Mouse (Mus musculus) stomach, embryonic 16.5 days (tissue): ENCODE measurements around the gene Tmem131l. TPM values are rescaled to one million over a fixed set of nuclear protein-coding genes. Genes with fewer than 3 reads are reported as not detected.

ENCODE experiments used
- ATAC-seq: fragments of 200-750 bp; cut with Nextera tagmentation; 2 replicates; pipeline ENCODE4 v1.8.0; 2017; ENCODE audit warnings: moderate number of reproducible peaks, moderate TSS enrichment; ENCODE audit not compliant: insufficient read depth, low FRiP score
- H3K27ac ChIP-seq: fragments of 300-500 bp; sonication (generic); 2 replicates; pipeline ENCODE4 v1.5.1; 2014; ENCODE audit warnings: low read length
- H3K27me3 ChIP-seq: fragments of 300-500 bp; sonication (generic); 2 replicates; pipeline ENCODE4 v1.6.1; 2014; ENCODE audit warnings: low read length, control low read depth, mixed read lengths; ENCODE audit not compliant: control insufficient read depth, insufficient read depth
- H3K36me3 ChIP-seq: fragments of 300-500 bp; sonication (generic); 2 replicates; pipeline ENCODE4 v1.6.1; 2014; ENCODE audit warnings: low read length; ENCODE audit not compliant: control insufficient read depth, insufficient read depth
- H3K4me1 ChIP-seq: fragments of 300-500 bp; sonication (generic); 2 replicates; pipeline ENCODE4 v1.6.1; 2014; ENCODE audit warnings: low read length, control low read depth, mixed read lengths; ENCODE audit not compliant: control insufficient read depth, insufficient read depth
- H3K4me2 ChIP-seq: fragments of 300-500 bp; sonication (generic); 2 replicates; pipeline ENCODE4 v1.6.1; 2014; ENCODE audit warnings: low read depth, low read length, mixed read lengths
- H3K4me3 ChIP-seq: fragments of 300-500 bp; sonication (generic); replicated peaks from 2 replicates; pipeline ENCODE4 v1.5.1; 2014; ENCODE audit warnings: mild to moderate bottlenecking, low read length
- H3K9ac ChIP-seq: fragments of 300-500 bp; sonication (generic); 2 replicates; pipeline ENCODE4 v1.6.1; 2014; ENCODE audit warnings: low read length
- H3K9me3 ChIP-seq: fragments of 300-500 bp; sonication (generic); replicated peaks from 2 replicates; pipeline ENCODE4 v1.6.1; 2016; ENCODE audit warnings: low read length, control low read depth; ENCODE audit not compliant: control insufficient read depth
- WGBS: fragments of 180-500 bp; shearing (Covaris S2); extraction: QIAGEN DNeasy Blood & Tissue Kit; methylation state at CpG from one replicate; pipeline ENCODE4 v1.1.7; 2014; 5-methylcytosine and 5-hydroxymethylcytosine counted together
- polyA plus RNA-seq: library from polyadenylated mRNA; unstranded; fragments of >200 nt; fragmentation: Nextera tagmentation; extraction: Ambion mirVana; gene quantifications from 2 replicates; pipeline ENCODE4 v1.2.1, GENCODE M21; 2015

Gene Tmem131l
- polyA plus RNA-seq, 1 experiment from 2014 or later, result 41.7 TPM

GRCm38 (mm10) chr3:83993089-83993516 is 46.9 kb downstream of the Tmem131l start:
- peaks cover 52% of the 10 kb centered on the region for H3K4me1 ChIP-seq
- 70% methylated on average over 8 of the region's 8 CpGs for WGBS
- no peaks in the 10 kb centered on the region for H3K27me3 ChIP-seq
- peak overlapping the region; percentile 55; the same call in 1 of the 2 replicates for H3K27ac ChIP-seq
- no peaks in the 10 kb centered on the region for H3K36me3 ChIP-seq
- no peak overlapping the region for H3K4me3 ChIP-seq
- H3K9me3 ChIP-seq, result no peaks in the 10 kb centered on the region
- 0 out of 2 replicates have a peak, but pooled peaks have one; percentile 48 for ATAC-seq
- no peak overlapping the region for H3K9ac ChIP-seq
- no peak overlapping the region for H3K4me2 ChIP-seq

- Histone ChIP-seq H3K27me3 (no peaks in the 10 kb centered on the region), H3K4me1 (peaks cover 53% of the 10 kb centered on the region), H3K4me2 (no peak overlapping the region), H3K9me3 (no peaks in the 10 kb centered on the region), H3K9ac (no peak overlapping the region), H3K4me3 (no peak overlapping the region), H3K27ac (no peak overlapping the region), H3K36me3 (no peaks in the 10 kb centered on the region)
- ATAC-seq, result no peak
- WGBS, result 84% methylated on average over 8 of the region's 8 CpGs
These were observed 48.1 kb downstream of the Tmem131l start for GRCm38 (mm10) chr3:83991691-83992524.

DNA sequence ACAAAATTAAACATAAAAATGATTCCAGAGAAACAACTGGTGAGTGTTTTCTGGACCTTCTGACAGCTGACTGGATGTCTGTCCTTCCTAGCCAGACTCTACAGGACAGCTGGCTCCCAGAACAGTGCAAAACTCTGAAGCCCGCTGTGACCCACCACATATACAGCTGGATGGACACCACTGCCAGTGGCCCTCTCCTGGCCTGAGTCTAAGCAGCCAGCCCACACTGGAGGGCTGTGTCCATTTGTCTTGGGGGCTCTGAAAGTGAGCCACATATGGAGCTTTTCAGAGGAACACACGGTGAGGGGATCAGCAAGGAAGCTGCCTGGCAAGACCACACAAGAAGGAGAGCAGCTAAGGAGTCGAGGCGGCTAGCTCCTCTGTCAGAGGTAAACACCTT is 51.8 kb downstream of the Tmem131l start:
- Histone ChIP-seq H3K27me3 (no peaks in the 10 kb centered on the region), H3K9me3 (no peaks in the 10 kb centered on the region), H3K4me2 (peak overlapping the region; percentile 32), H3K27ac (peak overlapping the region; percentile 75), H3K9ac (peak overlapping the region; percentile 49; the same call in 1 of the 2 replicates), H3K4me1 (peaks cover 38% of the 10 kb centered on the region), H3K4me3 (no peak overlapping the region), H3K36me3 (no peaks in the 10 kb centered on the region)
- 22% methylated on average over 4 of the region's 4 CpGs for WGBS
- ATAC-seq, result peak; percentile 22; the same call in 1 of the 2 replicates

DNA sequence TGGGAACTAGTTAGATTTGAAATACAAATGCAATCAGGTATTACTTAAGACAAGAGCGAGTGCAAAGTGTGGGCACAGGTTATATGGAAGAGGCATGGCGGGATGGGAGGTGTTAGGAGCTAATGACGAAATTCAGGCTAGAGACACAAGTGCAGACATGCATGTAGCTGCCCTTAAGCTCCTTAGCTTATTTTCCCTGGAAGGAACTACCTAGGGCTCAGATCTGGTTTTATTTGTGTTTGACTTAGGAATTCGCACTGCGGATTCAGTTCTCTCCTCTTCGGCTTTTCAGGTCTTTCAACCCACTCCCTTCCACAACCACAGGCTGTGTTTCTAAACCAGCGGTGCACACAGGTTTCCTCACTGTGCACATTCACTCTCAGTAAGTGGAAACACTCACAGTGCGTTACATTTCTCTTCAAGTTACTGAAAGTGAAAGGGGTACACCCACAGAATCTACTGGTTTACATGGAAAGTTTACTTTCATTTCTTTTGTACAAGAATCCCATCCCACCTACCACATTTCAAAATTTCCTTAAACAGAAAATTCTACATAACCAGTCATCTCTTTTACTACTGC is 52.4 kb downstream of the Tmem131l start:
- peak overlapping the region; percentile 32 for H3K4me2 ChIP-seq
- no peaks in the 10 kb centered on the region for H3K27me3 ChIP-seq
- WGBS, result 63% methylated on average over 8 of the region's 8 CpGs
- peak overlapping the region; percentile 55; the same call in 1 of the 2 replicates for H3K27ac ChIP-seq
- ATAC-seq, result no peak
- H3K4me1 ChIP-seq, result peaks cover 34% of the 10 kb centered on the region
- H3K36me3 ChIP-seq, result no peaks in the 10 kb centered on the region
- H3K9ac ChIP-seq, result no peak overlapping the region
- no peaks in the 10 kb centered on the region for H3K9me3 ChIP-seq
- no peak overlapping the region for H3K4me3 ChIP-seq

GRCm38 (mm10) chr3:83986740-83987139 is 53.2 kb downstream of the Tmem131l start:
- H3K36me3 ChIP-seq, result no peaks in the 10 kb centered on the region
- H3K27me3 ChIP-seq, result no peaks in the 10 kb centered on the region
- H3K4me1 ChIP-seq, result peaks cover 34% of the 10 kb centered on the region
- H3K9ac ChIP-seq, result no peak overlapping the region
- no peak overlapping the region for H3K4me2 ChIP-seq
- no peak overlapping the region for H3K4me3 ChIP-seq
- no peak for ATAC-seq
- WGBS, result 63% methylated on average over 3 of the region's 3 CpGs
- H3K27ac ChIP-seq, result no peak overlapping the region
- no peaks in the 10 kb centered on the region for H3K9me3 ChIP-seq

DNA sequence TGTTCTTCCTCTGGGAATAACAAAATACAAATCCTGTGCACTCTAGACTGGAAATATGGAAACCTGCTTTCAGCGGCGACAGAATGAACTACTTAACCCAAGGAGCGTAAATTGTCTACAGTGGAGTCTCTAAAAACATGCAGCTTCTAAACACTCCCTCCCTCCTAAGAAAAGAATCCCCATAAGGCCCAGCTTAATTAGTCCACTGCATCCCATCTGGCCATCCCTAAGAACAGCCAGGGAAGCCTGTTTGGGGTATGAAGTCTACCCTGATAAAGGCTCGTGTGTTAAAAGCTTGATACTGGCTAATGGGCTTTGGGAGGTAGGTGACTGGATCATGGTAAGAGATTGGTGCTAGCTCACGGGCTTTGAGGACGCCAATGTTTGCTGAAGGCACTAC is 54.5 kb downstream of the Tmem131l start:
- Histone ChIP-seq H3K27ac (no peak overlapping the region), H3K4me3 (no peak overlapping the region), H3K9ac (no peak overlapping the region), H3K4me2 (no peak overlapping the region), H3K4me1 (peaks cover 39% of the 10 kb centered on the region), H3K27me3 (no peaks in the 10 kb centered on the region), H3K36me3 (no peaks in the 10 kb centered on the region), H3K9me3 (no peaks in the 10 kb centered on the region)
- no peak for ATAC-seq
- WGBS, result 63% methylated on average over 6 of the region's 6 CpGs

GRCm38 (mm10) chr3:83984379-83984778 is 55.6 kb downstream of the Tmem131l start:
- Histone ChIP-seq H3K27ac (no peak overlapping the region), H3K9ac (no peak overlapping the region), H3K9me3 (no peaks in the 10 kb centered on the region), H3K4me3 (no peak overlapping the region), H3K4me1 (peaks cover 39% of the 10 kb centered on the region), H3K36me3 (no peaks in the 10 kb centered on the region), H3K4me2 (no peak overlapping the region), H3K27me3 (no peaks in the 10 kb centered on the region)
- peak; percentile 42; the same call in 1 of the 2 replicates for ATAC-seq
- WGBS, result 44% methylated on average over 4 of the region's 4 CpGs

- Histone ChIP-seq H3K4me1 (peaks cover 39% of the 10 kb centered on the region), H3K9ac (no peak overlapping the region), H3K9me3 (no peaks in the 10 kb centered on the region), H3K4me2 (no peak overlapping the region), H3K36me3 (no peaks in the 10 kb centered on the region), H3K27ac (no peak overlapping the region), H3K27me3 (no peaks in the 10 kb centered on the region), H3K4me3 (no peak overlapping the region)
- ATAC-seq, result no peak
- 75% methylated on average over 4 of the region's 4 CpGs for whole genome bisulfite sequencing
These were observed 57.2 kb downstream of the Tmem131l start for GRCm38 (mm10) chr3:83982821-83983220.

- no peak for ATAC-seq
- Histone ChIP-seq H3K27ac (0 out of 2 replicates have a peak overlapping the region, but pooled peaks have one; percentile 36), H3K4me3 (no peak overlapping the region), H3K4me2 (no peak overlapping the region), H3K27me3 (no peaks in the 10 kb centered on the region), H3K4me1 (peaks cover 27% of the 10 kb centered on the region), H3K36me3 (no peaks in the 10 kb centered on the region), H3K9me3 (no peaks in the 10 kb centered on the region), H3K9ac (no peak overlapping the region)
- WGBS, result 44% methylated on average over 6 of the region's 6 CpGs
These were observed 59.6 kb downstream of the Tmem131l start for GRCm38 (mm10) chr3:83980231-83980872.
